Mouse (Mus musculus): ENCODE data around the gene Trappc4. TPM values are rescaled to one million over a fixed set of nuclear protein-coding genes. Genes with fewer than 3 reads are reported as not detected.
"Not testable (repeated sequence)": the region's sequence is repeated elsewhere in the genome, so short reads cannot be mapped to it uniquely, and the experiment has no call there.

Trappc4 gene
- polyA plus RNA-seq, 1 experiment from 2014 or later, result 256 TPM

- peaks cover 19% of the 10 kb centered on the region for H3K4me1 ChIP-seq
- H3K9ac ChIP-seq; ATAC-seq (ENCODE audit: low FRiP score); H3K9me3 ChIP-seq (replicated peaks); H3K4me3 ChIP-seq; H3K4me2 ChIP-seq (replicated peaks); H3K27me3 ChIP-seq; H3K27ac ChIP-seq: not testable (repeated sequence)
- 94% methylated on average over 2 of the region's 2 CpGs for WGBS
- H3K36me3 ChIP-seq, result peaks cover 15% of the 10 kb centered on the region
Observed at GRCm38 (mm10) chr9:44377335-44377734, 30.1 kb downstream of the Trappc4 start.

GRCm38 (mm10) chr9:44376141-44376540, 31.3 kb downstream of the Trappc4 start:
- Histone ChIP-seq H3K9me3 (replicated peaks) (no peaks in the 10 kb centered on the region), H3K27ac (no peak overlapping the region), H3K36me3 (peaks cover 3% of the 10 kb centered on the region), H3K4me1 (peaks cover 18% of the 10 kb centered on the region), H3K4me3 (no peak overlapping the region), H3K4me2 (replicated peaks) (no peak overlapping the region), H3K27me3 (no peaks in the 10 kb centered on the region), H3K9ac (no peak overlapping the region)
- no peak for ATAC-seq (ENCODE audit: low FRiP score)
- WGBS, result 87% methylated on average over 6 of the region's 6 CpGs

- Histone ChIP-seq H3K36me3 (no peaks in the 10 kb centered on the region), H3K27me3 (no peaks in the 10 kb centered on the region), H3K27ac (no peak overlapping the region), H3K4me2 (replicated peaks) (no peak overlapping the region), H3K4me1 (peaks cover 2% of the 10 kb centered on the region), H3K9ac (no peak overlapping the region), H3K4me3 (no peak overlapping the region), H3K9me3 (replicated peaks) (no peaks in the 10 kb centered on the region)
- ATAC-seq (ENCODE audit: low FRiP score), result no peak
Observed at GRCm38 (mm10) chr9:44373386-44373785, 34.0 kb downstream of the Trappc4 start.

- ATAC-seq (ENCODE audit: low FRiP score), result no peak
- H3K27ac ChIP-seq, result no peak overlapping the region
- no peaks in the 10 kb centered on the region for H3K9me3 ChIP-seq (replicated peaks)
- peaks cover 8% of the 10 kb centered on the region for H3K4me1 ChIP-seq
- H3K9ac ChIP-seq, result no peak overlapping the region
- H3K36me3 ChIP-seq, result peaks cover 1% of the 10 kb centered on the region; the same call in 1 of the 2 replicates
- H3K4me2 ChIP-seq (replicated peaks), result no peak overlapping the region
- WGBS, result 53% methylated on average over 3 of the region's 3 CpGs
- H3K4me3 ChIP-seq, result no peak overlapping the region
- H3K27me3 ChIP-seq, result peaks cover 2% of the 10 kb centered on the region; the same call in 1 of the 2 replicates
Observed at GRCm38 (mm10) chr9:44364480-44364879, 42.9 kb downstream of the Trappc4 start.

GRCm38 (mm10) chr9:44361931-44362330, 45.5 kb downstream of the Trappc4 start:
- Histone ChIP-seq H3K27ac (peak overlapping the region; percentile 66), H3K4me2 (replicated peaks) (peak overlapping the region; percentile 89), H3K4me3 (peak overlapping the region; percentile 90), H3K4me1 (peaks cover 10% of the 10 kb centered on the region), H3K36me3 (peaks cover 22% of the 10 kb centered on the region)
- H3K27me3 ChIP-seq; H3K9me3 ChIP-seq (replicated peaks); H3K9ac ChIP-seq: not testable (repeated sequence)
- ATAC-seq (ENCODE audit: low FRiP score), result peak; percentile 63; the same call in 1 of the 2 replicates
- WGBS, result 44% methylated on average over 4 of the region's 4 CpGs

- ATAC-seq (ENCODE audit: low FRiP score), result peak; percentile 85
- Histone ChIP-seq H3K4me3 (peak within 1 kb of the TSS; percentile 90), H3K36me3 (peaks cover 28% of the 10 kb centered on the region), H3K9ac (peak within 1 kb of the TSS; percentile 89), H3K4me2 (replicated peaks) (peak within 1 kb of the TSS; percentile 89), H3K27ac (peak within 1 kb of the TSS; percentile 66), H3K4me1 (peaks cover 10% of the 10 kb centered on the region), H3K27me3 (peaks cover 2% of the 10 kb centered on the region; the same call in 1 of the 2 replicates), H3K9me3 (replicated peaks) (no peaks in the 10 kb centered on the region)
- 1% methylated on average over 44 of the region's 44 CpGs for WGBS
Observed at GRCm38 (mm10) chr9:44361190-44361917, 46.0 kb downstream of the Trappc4 start, which contains the start of gene Vps11. TSS of gene Vps11 (minus strand) at chr9:44361670.

- Histone ChIP-seq H3K9ac (no peak overlapping the region), H3K9me3 (replicated peaks) (no peaks in the 10 kb centered on the region), H3K27ac (no peak overlapping the region), H3K4me2 (replicated peaks) (no peak overlapping the region), H3K4me3 (no peak overlapping the region), H3K27me3 (no peaks in the 10 kb centered on the region), H3K4me1 (peaks cover 10% of the 10 kb centered on the region), H3K36me3 (peaks cover 69% of the 10 kb centered on the region)
- 79% methylated on average over 4 of the region's 4 CpGs for WGBS
- ATAC-seq (ENCODE audit: low FRiP score), result no peak
Observed at GRCm38 (mm10) chr9:44357207-44357606, 50.2 kb downstream of the Trappc4 start.

Small RNA genes within 50 kb of the gene (microRNA-seq; reads per million reads assigned to microRNA genes)
- not detected for gene Mir7085

Other genes starting within 250 kb of the Trappc4 start
- 26.2 and 30.5 TPM in 2 replicates for gene Cbl, start 173.6 kb downstream of the Trappc4 start, polyA plus RNA-seq (2016; fragmentation: Nextera tagmentation; extraction: Ambion mirVana)
- not detected in 2 replicates for gene Ccdc153, start 166.9 kb downstream of the Trappc4 start, polyA plus RNA-seq (2016; fragmentation: Nextera tagmentation; extraction: Ambion mirVana)
- gene Pdzd3, start 156.1 kb downstream of the Trappc4 start, polyA plus RNA-seq (2016; fragmentation: Nextera tagmentation; extraction: Ambion mirVana), result 0.15 TPM in 1 of 2 replicates, not detected in the other
- 5.1 and 5.6 TPM in 2 replicates for gene Nlrx1, start 139.0 kb downstream of the Trappc4 start, polyA plus RNA-seq (2016; fragmentation: Nextera tagmentation; extraction: Ambion mirVana)
- gene Abcg4, start 119.0 kb downstream of the Trappc4 start, polyA plus RNA-seq (2016; fragmentation: Nextera tagmentation; extraction: Ambion mirVana), result 12.9 and 13.5 TPM in 2 replicates
- 28.9 and 32.5 TPM in 2 replicates for gene Hinfp, start 101.9 kb downstream of the Trappc4 start, polyA plus RNA-seq (2016; fragmentation: Nextera tagmentation; extraction: Ambion mirVana)
- gene C2cd2l, start 87.3 kb downstream of the Trappc4 start, polyA plus RNA-seq (2016; fragmentation: Nextera tagmentation; extraction: Ambion mirVana), result 20.2 and 22.2 TPM in 2 replicates
- gene Dpagt1, start 81.6 kb downstream of the Trappc4 start, polyA plus RNA-seq (2016; fragmentation: Nextera tagmentation; extraction: Ambion mirVana), result 37.3 and 41.3 TPM in 2 replicates
- gene H2afx, start 72.9 kb downstream of the Trappc4 start, polyA plus RNA-seq (2016; fragmentation: Nextera tagmentation; extraction: Ambion mirVana), result 273 and 290 TPM in 2 replicates
- gene Hmbs, start 63.4 kb downstream of the Trappc4 start, polyA plus RNA-seq (2016; fragmentation: Nextera tagmentation; extraction: Ambion mirVana), result 99.4 and 103 TPM in 2 replicates
- 35.2 and 36.2 TPM in 2 replicates for gene Vps11, start 45.9 kb downstream of the Trappc4 start, polyA plus RNA-seq (2016; fragmentation: Nextera tagmentation; extraction: Ambion mirVana)
- gene Hyou1, start 28.1 kb downstream of the Trappc4 start, polyA plus RNA-seq (2016; fragmentation: Nextera tagmentation; extraction: Ambion mirVana), result 35.8 and 39.1 TPM in 2 replicates
- gene Slc37a4, start 10.7 kb downstream of the Trappc4 start, polyA plus RNA-seq (2016; fragmentation: Nextera tagmentation; extraction: Ambion mirVana), result 38.7 TPM in 2 replicates
- gene Rps25, start 461 bp downstream of the Trappc4 start, polyA plus RNA-seq (2016; fragmentation: Nextera tagmentation; extraction: Ambion mirVana), result 1,265 and 1,340 TPM in 2 replicates
- 32.9 and 36.7 TPM in 2 replicates for gene Ccdc84, start 11.0 kb upstream of the Trappc4 start, polyA plus RNA-seq (2016; fragmentation: Nextera tagmentation; extraction: Ambion mirVana)
- gene Foxr1, start 33.5 kb upstream of the Trappc4 start, polyA plus RNA-seq (2016; fragmentation: Nextera tagmentation; extraction: Ambion mirVana), result not detected in 2 replicates
- gene Upk2, start 47.4 kb upstream of the Trappc4 start, polyA plus RNA-seq (2016; fragmentation: Nextera tagmentation; extraction: Ambion mirVana), result not detected in 2 replicates
- gene Bcl9l, start 75.2 kb upstream of the Trappc4 start, polyA plus RNA-seq (2016; fragmentation: Nextera tagmentation; extraction: Ambion mirVana), result 12.3 and 15.5 TPM in 2 replicates
- gene Cxcr5, start 154.3 kb upstream of the Trappc4 start, polyA plus RNA-seq (2016; fragmentation: Nextera tagmentation; extraction: Ambion mirVana), result not detected in 2 replicates
- gene Ddx6, start 197.3 kb upstream of the Trappc4 start, polyA plus RNA-seq (2016; fragmentation: Nextera tagmentation; extraction: Ambion mirVana), result 25.9 and 26.8 TPM in 2 replicates